Mouse (Mus musculus) embryonic facial prominence, embryonic 12.5 days (tissue): Measurements from ENCODE around the gene Lrrc32. TPM values are rescaled to one million over a fixed set of nuclear protein-coding genes. Genes with fewer than 3 reads are reported as not detected.

Source experiments
- ATAC-seq: fragments of 200-750 bp; cut with Nextera tagmentation; 2 replicates; pipeline ENCODE4 v1.8.0; 2017; ENCODE audit not compliant: insufficient number of reproducible peaks, insufficient read depth, low FRiP score, low TSS enrichment
- H3K27ac ChIP-seq: fragments of 300-500 bp; sonication (generic); 2 replicates; pipeline ENCODE4 v1.5.1; 2016; ENCODE audit warnings: mild to moderate bottlenecking
- H3K27me3 ChIP-seq: fragments of 300-500 bp; sonication (generic); 2 replicates; pipeline ENCODE4 v1.6.1; 2016; ENCODE audit warnings: mild to moderate bottlenecking, moderate library complexity
- H3K36me3 ChIP-seq: fragments of 300-500 bp; sonication (generic); 2 replicates; pipeline ENCODE4 v1.6.1; 2016; ENCODE audit warnings: mild to moderate bottlenecking
- H3K4me1 ChIP-seq: fragments of 300-500 bp; sonication (generic); 2 replicates; pipeline ENCODE4 v1.6.1; 2016
- H3K4me2 ChIP-seq: fragments of 300-500 bp; sonication (generic); replicated peaks from 2 replicates; pipeline ENCODE4 v1.6.1; 2016; ENCODE audit warnings: mild to moderate bottlenecking, moderate library complexity
- H3K4me3 ChIP-seq: fragments of 300-500 bp; sonication (generic); 2 replicates; pipeline ENCODE4 v1.5.1; 2016; ENCODE audit warnings: mild to moderate bottlenecking
- H3K9ac ChIP-seq: fragments of 300-500 bp; sonication (generic); 2 replicates; pipeline ENCODE4 v1.6.1; 2016; ENCODE audit warnings: mild to moderate bottlenecking, moderate library complexity
- H3K9me3 ChIP-seq: fragments of 300-500 bp; sonication (generic); 2 replicates; pipeline ENCODE4 v1.6.1; 2016; ENCODE audit warnings: mild to moderate bottlenecking, moderate library complexity
- WGBS: fragments of 180-500 bp; shearing (Covaris S2); methylation state at CpG from one replicate; pipeline ENCODE4 v1.1.7; 2016; 5-methylcytosine and 5-hydroxymethylcytosine counted together
- polyA plus RNA-seq: library from polyadenylated mRNA; unstranded; fragments of >200 nt; fragmentation: Nextera tagmentation; extraction: Ambion mirVana; gene quantifications from 2 replicates; pipeline ENCODE4 v1.2.1, GENCODE M21; 2016

Lrrc32 gene
- 3.9 and 4.6 TPM in 2 replicates for polyA plus RNA-seq

DNA sequence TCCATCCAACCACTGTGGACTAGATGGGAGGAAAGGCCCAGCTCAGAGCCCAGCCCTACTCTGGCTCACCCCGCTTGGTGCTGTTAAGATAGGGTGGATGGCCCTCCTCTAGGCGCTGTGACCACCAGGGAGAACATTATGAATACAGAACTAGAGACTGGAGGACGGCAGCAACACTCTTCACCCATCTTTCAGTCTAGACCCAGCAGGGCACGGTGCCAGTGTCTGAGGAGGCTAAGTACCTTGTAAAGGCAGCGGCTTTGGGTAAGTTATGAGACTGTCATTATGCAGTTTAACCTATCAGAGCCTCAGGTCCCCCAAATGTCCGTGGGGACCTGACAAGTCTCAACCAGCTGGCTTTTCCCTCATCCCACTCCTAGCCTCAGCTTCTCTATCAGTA, at the start of gene Lrrc32:
Gene Lrrc32 (plus strand): TSS at position 153 of the 400 bp plus-strand sequence.
- H3K4me1 ChIP-seq = peaks cover 17% of the 10 kb centered on the region; the same call in 1 of the 2 replicates
- no peaks in the 10 kb centered on the region for H3K36me3 ChIP-seq
- WGBS = 57% methylated on average over 6 of the region's 6 CpGs
- H3K27me3 ChIP-seq = 0 out of 2 replicates have a peak, but pooled peaks cover 4% of the 10 kb centered on the region
- no peak within 1 kb of the TSS for H3K27ac ChIP-seq
- no peaks in the 10 kb centered on the region for H3K9me3 ChIP-seq
- H3K4me2 ChIP-seq = peak within 1 kb of the TSS; percentile 73
- peak within 1 kb of the TSS; percentile 50 for H3K4me3 ChIP-seq
- ATAC-seq = peak; percentile 42; the same call in 1 of the 2 replicates
- peak within 1 kb of the TSS; percentile 40; the same call in 1 of the 2 replicates for H3K9ac ChIP-seq

DNA sequence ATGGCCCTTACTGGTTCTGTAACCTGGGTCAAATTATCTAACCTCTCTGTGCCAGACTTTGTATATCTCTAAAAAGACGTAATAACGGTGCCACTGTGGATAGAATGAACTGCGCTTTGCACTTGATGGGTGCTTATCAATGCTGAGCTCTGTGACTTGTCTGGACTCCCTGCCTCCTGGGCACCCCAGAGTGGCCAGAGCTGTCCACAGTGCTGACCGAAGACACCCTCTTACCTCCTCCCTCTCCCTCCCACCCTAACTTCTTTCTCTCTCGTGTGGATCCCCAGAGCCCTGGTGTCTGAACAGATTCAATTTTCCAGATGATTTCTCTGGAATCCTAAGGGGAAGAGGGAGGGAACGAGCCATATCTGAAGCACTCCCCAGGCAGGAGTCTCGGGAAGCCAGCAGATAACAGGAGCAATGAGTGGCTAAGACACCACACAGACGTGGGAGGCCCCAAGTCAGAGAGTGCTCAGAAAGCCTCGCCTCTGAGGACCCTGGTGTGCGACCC, 49.1 kb upstream of the Lrrc32 start, which contains the start of gene Gucy2d:
Gene Gucy2d (plus strand): TSS at position 461 of the 511 bp plus-strand sequence.
- Histone ChIP-seq H3K27me3 (no peaks in the 10 kb centered on the region), H3K4me1 (no peaks in the 10 kb centered on the region), H3K27ac (no peak within 1 kb of the TSS), H3K4me3 (no peak within 1 kb of the TSS), H3K36me3 (no peaks in the 10 kb centered on the region), H3K4me2 (no peak within 1 kb of the TSS), H3K9me3 (no peaks in the 10 kb centered on the region), H3K9ac (no peak within 1 kb of the TSS)
- no peak for ATAC-seq
- WGBS = 53% methylated on average over 10 of the region's 10 CpGs

DNA sequence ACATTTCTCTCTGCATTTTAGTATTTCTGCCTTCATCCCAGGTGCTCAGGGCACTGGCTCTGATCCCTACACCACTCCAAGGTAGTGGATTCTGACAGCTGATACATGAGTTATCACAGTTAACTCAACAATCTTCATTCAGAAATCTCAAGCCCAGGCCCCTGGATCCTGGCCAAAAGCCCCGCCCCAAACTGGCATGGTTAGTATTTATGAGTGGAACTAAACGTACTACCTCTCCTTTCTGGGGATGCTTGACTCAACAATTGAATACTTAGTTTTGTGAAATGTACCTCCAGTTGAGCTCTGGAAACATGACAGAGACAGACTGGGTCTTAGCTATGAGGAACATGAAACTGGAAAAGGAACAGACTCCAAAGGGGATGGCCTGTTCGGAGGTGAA, 42.2 kb upstream of the Lrrc32 start:
- no peak overlapping the region for H3K27ac ChIP-seq
- H3K9ac ChIP-seq = no peak overlapping the region
- no peaks in the 10 kb centered on the region for H3K36me3 ChIP-seq
- WGBS = 72% methylated on average over 3 of the region's 3 CpGs
- H3K4me2 ChIP-seq = no peak overlapping the region
- H3K4me1 ChIP-seq = no peaks in the 10 kb centered on the region
- no peaks in the 10 kb centered on the region for H3K27me3 ChIP-seq
- no peak for ATAC-seq
- H3K9me3 ChIP-seq = no peaks in the 10 kb centered on the region
- no peak overlapping the region for H3K4me3 ChIP-seq

DNA sequence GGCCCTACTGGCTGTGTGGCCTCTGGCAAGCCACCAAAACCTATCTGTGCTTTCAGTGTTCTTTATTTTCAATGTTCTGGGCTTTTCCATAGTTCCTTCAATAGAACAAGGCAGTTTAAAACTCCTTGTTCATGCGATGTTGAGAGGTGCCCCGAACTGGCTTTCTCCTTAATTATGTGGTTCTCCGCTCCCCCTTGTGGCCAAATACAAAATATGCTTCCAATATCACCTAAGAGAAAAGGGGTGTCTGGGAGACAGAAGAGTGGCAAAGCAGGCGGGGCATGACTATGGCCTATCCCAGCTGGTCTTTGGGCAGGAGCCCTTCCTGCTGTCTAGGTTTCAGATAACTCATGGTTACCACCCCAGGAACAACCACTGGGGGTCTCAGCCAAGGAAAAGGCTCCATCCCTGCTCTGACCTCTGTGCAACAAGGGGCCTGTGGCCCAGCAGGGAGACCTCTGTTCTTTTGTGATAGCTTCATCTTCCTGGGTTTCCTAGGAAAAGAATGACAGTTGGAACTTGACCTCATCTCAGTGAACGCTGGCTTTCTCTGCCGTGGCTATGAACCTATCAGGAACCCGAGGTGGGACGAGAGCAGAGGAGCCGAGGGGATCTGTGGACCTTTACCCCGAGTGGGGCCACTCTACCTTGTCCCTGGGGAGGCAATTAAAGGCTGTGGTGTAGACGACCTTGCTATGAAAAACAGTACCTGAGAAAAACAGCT, 41.3 kb upstream of the Lrrc32 start:
- no peak for ATAC-seq
- no peak overlapping the region for H3K27ac ChIP-seq
- H3K27me3 ChIP-seq = no peaks in the 10 kb centered on the region
- H3K4me2 ChIP-seq = no peak overlapping the region
- H3K4me1 ChIP-seq = no peaks in the 10 kb centered on the region
- no peaks in the 10 kb centered on the region for H3K36me3 ChIP-seq
- 56% methylated on average over 11 of the region's 11 CpGs for WGBS
- no peaks in the 10 kb centered on the region for H3K9me3 ChIP-seq
- no peak overlapping the region for H3K9ac ChIP-seq
- H3K4me3 ChIP-seq = no peak overlapping the region

DNA sequence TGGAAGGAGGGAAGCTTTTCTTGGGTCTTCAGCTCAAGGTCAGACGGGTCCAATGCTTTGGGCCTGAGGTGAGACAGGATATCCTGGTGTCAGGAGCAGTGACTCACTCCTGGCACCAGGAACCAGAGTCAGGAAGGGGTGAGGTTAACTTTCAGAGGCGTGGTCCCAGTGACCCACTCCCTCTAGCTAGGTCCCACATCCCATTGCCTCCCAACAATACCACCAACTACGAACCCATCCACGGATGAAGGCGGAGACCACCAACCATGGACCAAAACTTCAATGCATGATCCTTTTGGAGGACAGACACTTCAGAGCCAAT, 40.8 kb upstream of the Lrrc32 start:
- Histone ChIP-seq H3K4me1 (no peaks in the 10 kb centered on the region), H3K27me3 (no peaks in the 10 kb centered on the region), H3K4me2 (no peak overlapping the region), H3K4me3 (no peak overlapping the region), H3K27ac (no peak overlapping the region), H3K9me3 (no peaks in the 10 kb centered on the region), H3K9ac (no peak overlapping the region), H3K36me3 (no peaks in the 10 kb centered on the region)
- ATAC-seq = no peak
- 82% methylated on average over 5 of the region's 5 CpGs for WGBS

DNA sequence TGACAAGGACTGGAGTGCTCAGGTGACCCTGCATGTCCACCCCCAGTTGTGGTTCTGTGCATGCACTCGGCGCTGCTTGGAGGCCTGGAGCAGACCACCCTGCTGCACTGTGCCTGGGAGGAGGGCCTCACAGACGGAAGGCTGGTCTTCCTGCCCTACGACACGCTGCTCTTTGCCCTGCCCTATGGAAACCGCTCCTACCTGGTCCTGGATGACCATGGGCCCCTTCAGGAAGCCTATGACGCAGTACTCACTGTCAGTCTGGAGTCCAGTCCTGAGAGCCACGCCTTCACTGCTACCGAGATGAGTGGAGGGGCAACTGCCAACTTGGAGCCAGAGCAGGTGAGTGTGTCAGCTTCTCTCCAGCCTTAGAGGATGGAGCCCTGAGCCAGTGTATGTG, 39.4 kb upstream of the Lrrc32 start:
- no peak for ATAC-seq
- Histone ChIP-seq H3K9ac (no peak overlapping the region), H3K4me1 (peaks cover 3% of the 10 kb centered on the region; the same call in 1 of the 2 replicates), H3K9me3 (no peaks in the 10 kb centered on the region), H3K36me3 (no peaks in the 10 kb centered on the region), H3K4me3 (no peak overlapping the region), H3K27me3 (no peaks in the 10 kb centered on the region), H3K27ac (no peak overlapping the region), H3K4me2 (no peak overlapping the region)
- WGBS = 83% methylated on average over 9 of the region's 9 CpGs

DNA sequence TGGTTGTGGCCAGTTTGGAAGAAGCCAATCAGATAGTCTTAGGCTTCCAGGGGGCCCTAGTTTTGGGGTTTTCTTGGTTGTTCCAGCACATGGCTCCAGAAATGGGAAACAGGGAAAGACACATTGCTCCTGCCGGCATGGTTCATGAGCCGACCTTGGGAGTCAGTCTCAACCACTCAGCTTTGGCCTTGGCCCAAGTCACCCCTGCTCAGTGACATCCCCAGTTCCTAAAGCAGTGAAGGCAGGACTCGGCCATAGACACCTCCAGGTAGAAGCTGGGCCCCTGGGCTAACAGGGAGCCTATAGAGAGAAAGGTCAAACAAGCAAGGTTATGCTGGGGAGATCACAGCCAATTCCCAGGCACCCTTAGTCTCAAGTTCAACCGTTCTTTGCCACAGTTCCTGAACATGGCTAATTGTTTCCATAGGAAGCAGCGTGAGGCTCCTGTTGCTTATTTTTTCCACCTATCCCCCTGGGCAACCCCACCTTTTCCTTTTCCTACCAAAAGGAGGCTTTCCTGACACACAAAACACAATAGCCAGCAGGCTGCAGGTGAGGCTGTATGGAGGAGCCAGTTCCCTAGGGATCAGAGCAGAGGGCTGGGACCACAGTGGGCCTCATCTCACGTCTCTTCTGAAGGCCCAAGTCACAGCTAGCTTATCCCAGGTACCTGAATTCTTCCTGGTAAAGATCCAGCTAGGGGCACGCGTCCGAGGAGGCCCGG, 34.5 kb upstream of the Lrrc32 start:
- no peak for ATAC-seq
- no peak overlapping the region for H3K27ac ChIP-seq
- 60% methylated on average over 10 of the region's 10 CpGs for WGBS

DNA sequence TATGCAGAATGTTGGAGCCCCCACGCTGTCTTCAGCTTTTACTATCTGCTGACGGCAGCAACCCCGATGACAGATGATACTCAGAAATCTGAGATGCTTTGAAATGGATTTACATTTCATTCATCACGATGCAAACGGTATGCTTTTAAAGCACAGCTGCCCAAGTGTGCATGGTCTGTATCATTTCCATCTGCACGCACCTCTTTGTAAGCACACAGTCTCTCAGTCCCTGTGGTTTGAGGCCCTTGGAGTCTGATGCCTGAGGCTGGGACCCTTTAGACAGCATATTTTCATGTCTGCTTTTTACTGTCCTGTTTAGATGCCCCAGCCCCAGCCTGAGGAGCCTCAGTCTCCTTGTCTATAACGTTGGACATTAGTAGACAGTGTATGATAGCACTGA, 28.8 kb upstream of the Lrrc32 start:
- Histone ChIP-seq H3K9ac (no peak overlapping the region), H3K4me1 (peaks cover 18% of the 10 kb centered on the region), H3K4me2 (no peak overlapping the region), H3K9me3 (no peaks in the 10 kb centered on the region), H3K36me3 (no peaks in the 10 kb centered on the region), H3K27ac (peak overlapping the region; percentile 62), H3K4me3 (no peak overlapping the region), H3K27me3 (no peaks in the 10 kb centered on the region)
- ATAC-seq = peak; percentile 44; the same call in 1 of the 2 replicates
- 27% methylated on average over 7 of the region's 7 CpGs for WGBS

More for the DNA sequence above, 34.5 kb upstream of the Lrrc32 start:
- no peaks in the 10 kb centered on the region for H3K27me3 ChIP-seq
- H3K4me3 ChIP-seq = no peak overlapping the region
- H3K4me2 ChIP-seq = no peak overlapping the region
- no peaks in the 10 kb centered on the region for H3K9me3 ChIP-seq
- H3K9ac ChIP-seq = no peak overlapping the region
- H3K36me3 ChIP-seq = no peaks in the 10 kb centered on the region
- peaks cover 9% of the 10 kb centered on the region; the same call in 1 of the 2 replicates for H3K4me1 ChIP-seq

DNA sequence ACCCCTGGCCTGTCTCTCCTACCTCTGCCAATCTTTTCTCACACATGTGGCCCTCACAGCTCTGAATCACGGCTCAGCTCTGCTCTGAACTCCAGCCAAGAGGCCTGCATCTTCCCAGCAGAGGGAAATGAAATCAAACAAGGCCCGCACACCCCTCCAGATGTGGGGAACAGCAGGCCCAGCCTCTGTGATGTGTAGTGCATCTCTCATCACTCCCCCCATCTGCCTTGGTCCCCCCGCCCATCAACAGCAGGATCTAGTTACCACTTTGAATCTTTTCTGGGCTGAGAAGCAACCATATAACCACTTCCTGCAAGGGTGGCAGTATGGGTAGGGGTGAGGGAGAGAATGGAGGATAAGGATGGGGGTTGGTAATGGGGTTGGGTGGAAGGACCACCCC, 20.0 kb upstream of the Lrrc32 start:
- peak; percentile 30; the same call in 1 of the 2 replicates for ATAC-seq
- Histone ChIP-seq H3K27ac (peak overlapping the region; percentile 79), H3K4me3 (no peak overlapping the region), H3K4me2 (no peak overlapping the region), H3K9me3 (no peaks in the 10 kb centered on the region), H3K9ac (no peak overlapping the region), H3K4me1 (peaks cover 18% of the 10 kb centered on the region), H3K36me3 (no peaks in the 10 kb centered on the region), H3K27me3 (no peaks in the 10 kb centered on the region)
- WGBS = 34% methylated on average over 3 of the region's 3 CpGs

DNA sequence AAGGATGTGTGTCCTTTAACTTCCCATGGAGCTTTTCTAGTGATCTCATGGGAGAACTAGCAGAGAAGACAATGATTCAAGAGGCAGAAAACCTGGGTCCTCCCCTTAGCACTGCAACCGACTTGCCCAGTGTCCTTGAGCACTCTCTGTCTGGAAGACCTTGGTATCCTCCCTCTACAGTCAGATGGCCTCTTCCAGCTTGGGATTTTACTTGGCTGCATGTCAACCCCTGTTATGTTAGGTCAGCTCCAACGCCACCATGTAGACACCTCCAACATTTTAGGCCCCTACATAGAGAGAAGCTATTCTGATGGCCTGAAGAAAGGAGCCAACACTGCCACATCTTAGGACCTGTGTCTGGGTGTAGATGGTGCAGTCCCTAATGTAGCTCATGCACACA, 16.6 kb upstream of the Lrrc32 start:
- ATAC-seq = no peak
- Histone ChIP-seq H3K36me3 (no peaks in the 10 kb centered on the region), H3K9me3 (no peaks in the 10 kb centered on the region), H3K27ac (no peak overlapping the region), H3K4me1 (peaks cover 16% of the 10 kb centered on the region), H3K4me3 (no peak overlapping the region), H3K27me3 (no peaks in the 10 kb centered on the region), H3K9ac (no peak overlapping the region), H3K4me2 (no peak overlapping the region)
- WGBS = 90% methylated on average over 2 of the region's 2 CpGs

DNA sequence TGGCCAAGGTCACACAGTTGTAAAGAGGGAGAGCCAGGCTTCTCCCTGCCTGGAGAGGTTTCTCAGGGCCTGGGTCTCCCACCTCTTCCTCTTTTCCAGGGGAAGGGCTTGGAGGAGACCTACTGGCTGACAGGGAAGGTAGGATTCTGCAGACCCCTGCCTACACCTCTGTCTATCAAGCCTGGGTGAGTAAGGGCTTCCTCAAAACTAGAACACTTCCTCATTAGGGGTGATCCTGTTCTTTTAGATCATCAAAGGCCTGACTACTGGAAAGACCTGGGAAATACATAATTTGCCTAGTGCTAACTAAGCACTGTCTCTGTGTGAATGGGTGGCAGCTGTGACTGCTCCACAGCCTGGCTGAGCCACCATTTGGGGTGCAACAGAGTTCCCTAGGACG, 14.5 kb upstream of the Lrrc32 start:
- no peak for ATAC-seq
- H3K9me3 ChIP-seq = no peaks in the 10 kb centered on the region
- no peak overlapping the region for H3K4me3 ChIP-seq
- H3K9ac ChIP-seq = no peak overlapping the region
- WGBS = 70% methylated on average over 1 of the region's 1 CpGs
- H3K27ac ChIP-seq = no peak overlapping the region
- H3K4me2 ChIP-seq = no peak overlapping the region
- peaks cover 4% of the 10 kb centered on the region for H3K4me1 ChIP-seq
- H3K36me3 ChIP-seq = no peaks in the 10 kb centered on the region
- H3K27me3 ChIP-seq = peaks cover 2% of the 10 kb centered on the region; the same call in 1 of the 2 replicates

DNA sequence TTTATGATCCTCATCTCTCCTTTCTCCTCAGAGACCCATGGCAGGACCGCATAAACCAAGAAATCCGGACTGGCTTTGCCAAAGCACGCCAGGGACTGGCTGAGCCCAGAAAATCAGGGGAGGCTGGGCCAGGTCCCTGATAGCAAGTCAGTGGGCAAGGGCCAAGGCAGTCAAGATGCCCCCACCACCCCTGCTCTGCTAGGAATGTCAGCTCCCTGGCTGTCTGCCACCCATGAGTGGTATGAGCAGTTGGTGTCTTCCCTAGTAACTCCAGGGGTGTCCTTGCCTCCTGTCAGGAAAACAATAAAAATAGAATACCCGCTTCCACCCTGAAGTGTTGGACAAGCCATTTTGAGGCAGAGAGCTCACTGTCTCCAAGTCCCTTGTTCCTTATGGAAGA, 11.9 kb upstream of the Lrrc32 start:
- Histone ChIP-seq H3K36me3 (no peaks in the 10 kb centered on the region), H3K27me3 (peaks cover 6% of the 10 kb centered on the region), H3K9me3 (no peaks in the 10 kb centered on the region), H3K4me1 (no peaks in the 10 kb centered on the region), H3K9ac (no peak overlapping the region), H3K4me2 (no peak overlapping the region), H3K27ac (no peak overlapping the region), H3K4me3 (no peak overlapping the region)
- ATAC-seq = no peak
- WGBS = 91% methylated on average over 4 of the region's 4 CpGs
